Comparison of ENCODE assay signal across 7 mouse cellular contexts in the genomic region with DNA sequence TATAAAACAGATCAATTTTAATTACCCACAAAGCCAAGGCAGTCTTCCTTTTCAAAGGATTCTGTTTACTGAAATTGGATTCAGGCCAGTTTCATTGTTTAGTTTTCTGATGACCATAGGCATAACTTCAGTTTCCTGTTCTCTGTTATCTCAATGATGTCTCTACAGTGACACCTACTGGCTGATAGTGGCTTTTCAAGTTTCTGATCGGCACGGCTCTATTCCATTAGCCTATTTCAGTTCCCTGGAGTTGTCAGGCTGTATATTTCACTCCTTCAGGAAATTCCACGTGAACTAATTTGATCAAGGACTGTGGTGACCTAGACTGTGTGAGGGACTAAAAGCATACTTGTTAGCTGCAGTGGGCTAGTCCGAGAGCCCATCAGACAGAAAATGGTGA. TPM values are rescaled to one million over a fixed set of nuclear protein-coding genes. Genes with fewer than 3 reads are reported as not detected.
DNase-seq lines count a peak whose midpoint lies in the region; ATAC-seq lines count a peak whose summit lies in the region.

No protein-coding gene starts in this region.

- DNase-seq in CD4-positive helper T cell, adult 2 months (ENCODE audit: low read depth, low spot score), result peak; percentile 52
- DNase-seq in MEL-GATA-1-ER (ENCODE audit: extremely low read depth, low read depth), result peak; percentile 52
- DNase-seq in cerebellum, adult 9-10 months, result peak; percentile 78
- DNase-seq in gastrocnemius, postnatal 10 days, result peak; percentile 32
- DNase-seq in kidney, postnatal 36 days, result peak; percentile 61 to 69
- DNase-seq in retina, postnatal 7 days (ENCODE audit: low read depth, low spot score), result peak; percentile 48

- H3K4me1 ChIP-seq in lung, embryonic 16.5 days (replicated peaks; ENCODE audit: control insufficient read depth, insufficient read depth, low read length), result no peaks in the 10 kb centered on the region

- H3K4me3 ChIP-seq in lung, embryonic 16.5 days (ENCODE audit: low read length), result no peak overlapping the region

- H3K27ac ChIP-seq in lung, embryonic 16.5 days (ENCODE audit: low read length), result no peak overlapping the region

- no peaks in the 10 kb centered on the region for H3K9me3 ChIP-seq in lung, embryonic 16.5 days (ENCODE audit: control insufficient read depth, low read length)

- H3K4me2 ChIP-seq in lung, embryonic 16.5 days (ENCODE audit: low read depth, low read length), result no peak overlapping the region

- H3K36me3 ChIP-seq in lung, embryonic 16.5 days (ENCODE audit: control insufficient read depth, insufficient read depth, low read length), result no peaks in the 10 kb centered on the region

- H3K27me3 ChIP-seq in lung, embryonic 16.5 days (ENCODE audit: control insufficient read depth, insufficient read depth, low read depth, low read length), result no peaks in the 10 kb centered on the region

- 21% methylated on average over 4 of the region's 4 CpGs for WGBS in lung, embryonic 16.5 days

- peak; percentile 78; the same call in 1 of the 2 replicates for ATAC-seq in lung, embryonic 16.5 days (ENCODE audit: low read depth)

- H3K9ac ChIP-seq in lung, embryonic 16.5 days (ENCODE audit: low read length), result no peak overlapping the region

RNA-seq across cellular contexts. Expression of gene Map3k15, which starts 25.0 kb away (rescaled TPM):
- under 1 TPM; 0.16 to 0.41 TPM for total RNA-seq in gastrocnemius, postnatal 10 days (2021)
- 0.30 and 0.62 TPM in 2 replicates for polyA plus RNA-seq in lung, embryonic 16.5 days (2015; fragmentation: Nextera tagmentation; extraction: Ambion mirVana)
